Mouse (Mus musculus) limb, embryonic 14.5 days (tissue): Measurements from ENCODE around the gene Ssxb6. TPM values are rescaled to one million over a fixed set of nuclear protein-coding genes. Genes with fewer than 3 reads are reported as not detected.
"Not testable (repeated sequence)": the region's sequence is repeated elsewhere in the genome, so short reads cannot be mapped to it uniquely, and the experiment has no call there.

Experiments
- ATAC-seq: fragments of 200-750 bp; cut with Nextera tagmentation; 2 replicates; pipeline ENCODE4 v1.8.0; 2017; ENCODE audit warnings: low read depth, moderate number of reproducible peaks, moderate TSS enrichment; ENCODE audit not compliant: low FRiP score
- DNase-seq: peaks from one replicate; pipeline ENCODE4 v3.0.0-alpha.2; 2015; ENCODE audit warnings: low spot score
- H3K27ac ChIP-seq: fragments of 300-500 bp; sonication (generic); replicated peaks from 2 replicates; pipeline ENCODE4 v1.5.1; 2014; ENCODE audit warnings: low read depth, mild to moderate bottlenecking, low read length, moderate library complexity, mixed read lengths
- H3K27me3 ChIP-seq: fragments of 300-500 bp; sonication (generic); 2 replicates; pipeline ENCODE4 v1.6.1; 2014; ENCODE audit warnings: low read length, mixed read lengths; ENCODE audit not compliant: control insufficient read depth, insufficient read depth
- H3K36me3 ChIP-seq: fragments of 300-500 bp; sonication (generic); 2 replicates; pipeline ENCODE4 v1.6.1; 2014; ENCODE audit warnings: mild to moderate bottlenecking, low read length, moderate library complexity, mixed read lengths; ENCODE audit not compliant: control insufficient read depth, insufficient read depth
- H3K4me1 ChIP-seq: fragments of 300-500 bp; sonication (generic); 2 replicates; pipeline ENCODE4 v1.6.1; 2014; ENCODE audit warnings: antibody characterized with exemption, low read length, mixed read lengths; ENCODE audit not compliant: control insufficient read depth, insufficient read depth
- H3K4me2 ChIP-seq: fragments of 300-500 bp; sonication (generic); replicated peaks from 2 replicates; pipeline ENCODE4 v1.6.1; 2014; ENCODE audit warnings: low read depth, mild to moderate bottlenecking, low read length, moderate library complexity; ENCODE audit not compliant: severe bottlenecking
- H3K4me3 ChIP-seq: fragments of 300-500 bp; sonication (generic); replicated peaks from 2 replicates; pipeline ENCODE4 v1.5.1; 2014; ENCODE audit warnings: low read length
- H3K9ac ChIP-seq: fragments of 300-500 bp; sonication (generic); 2 replicates; pipeline ENCODE4 v1.6.1; 2014; ENCODE audit warnings: mild to moderate bottlenecking, low read depth, low read length, moderate library complexity; ENCODE audit not compliant: severe bottlenecking
- H3K9me3 ChIP-seq: fragments of 300-500 bp; sonication (generic); 2 replicates; pipeline ENCODE4 v1.6.1; 2016; ENCODE audit warnings: low read length; ENCODE audit not compliant: control insufficient read depth
- POLR2A ChIP-seq: fragments of 200-500 bp; IDR thresholded peaks from 2 replicates; pipeline ENCODE4 v1.8.0; 2012; ENCODE audit warnings: inconsistent platforms, mild to moderate bottlenecking, moderate library complexity, borderline replicate concordance; ENCODE audit not compliant: insufficient read depth, insufficient read length; ENCODE audit errors: extremely low read depth
- WGBS: fragments of 180-500 bp; shearing (Covaris S2); extraction: QIAGEN DNeasy Blood & Tissue Kit; methylation state at CpG from one replicate; pipeline ENCODE4 v1.1.7; 2014; 5-methylcytosine and 5-hydroxymethylcytosine counted together
- polyA plus RNA-seq, 2 experiments: library from polyadenylated mRNA; depleted of rRNA in 1 of 2; stranded (reverse) in 1 of 2; unstranded in 1 of 2; fragments of >200 nt; fragmentation: Nextera tagmentation in 1 of 2; extraction: Ambion mirVana in 1 of 2; gene quantifications; 2 replicates each; pipeline versions ENCODE4 v1.2.1 to v1.2.3; 2012 to 2014

Gene Ssxb6
- polyA plus RNA-seq (2012; rRNA removed) (not detected in 2 replicates), polyA plus RNA-seq (2014; fragmentation: Nextera tagmentation; extraction: Ambion mirVana) (not detected in 2 replicates)

GRCm38 (mm10) chrX:8548155-8548554 is at the start of gene Ssxb6:
TSS of gene Ssxb6 (minus strand) at chrX:8548255.
- not testable (repeated sequence) for ATAC-seq, H3K4me1 ChIP-seq, H3K27ac ChIP-seq, DNase-seq, H3K27me3 ChIP-seq, H3K36me3 ChIP-seq, H3K4me2 ChIP-seq, H3K9me3 ChIP-seq, H3K4me3 ChIP-seq, H3K9ac ChIP-seq
- WGBS = 79% methylated on average over 4 of the region's 4 CpGs

- H3K4me2 ChIP-seq, H3K4me3 ChIP-seq, H3K4me1 ChIP-seq, H3K27me3 ChIP-seq, H3K36me3 ChIP-seq, H3K27ac ChIP-seq, DNase-seq, ATAC-seq, H3K9me3 ChIP-seq, H3K9ac ChIP-seq: not testable (repeated sequence)
- 13% methylated on average over 1 of the region's 1 CpGs for WGBS
These were observed 43.7 kb upstream of the Ssxb6 start, which contains the start of gene Ssxb3 for GRCm38 (mm10) chrX:8591716-8592115. TSS of gene Ssxb3 (minus strand) at chrX:8591816.

- Histone ChIP-seq H3K9ac (no peak within 1 kb of the TSS), H3K27ac (no peak within 1 kb of the TSS), H3K36me3 (no peaks in the 10 kb centered on the region), H3K4me1 (no peaks in the 10 kb centered on the region), H3K27me3 (no peaks in the 10 kb centered on the region), H3K9me3 (no peaks in the 10 kb centered on the region), H3K4me3 (no peak within 1 kb of the TSS), H3K4me2 (no peak within 1 kb of the TSS)
- DNase-seq (no peak), ATAC-seq (no peak)
- 85% methylated on average over 2 of the region's 2 CpGs for WGBS
- TF ChIP-seq POLR2A = no peak
These were observed 23.2 kb downstream of the Ssxb6 start, which contains the start of gene Gm14459 for GRCm38 (mm10) chrX:8524854-8525253. TSS of gene Gm14459 (minus strand) at chrX:8524954.

Other genes with a start within 250 kb of the Ssxb6 start
- gene Ssxb10, start 220.8 kb downstream of the Ssxb6 start, polyA plus RNA-seq (2012; rRNA removed) = not detected in 2 replicates
- not detected in 2 replicates for gene Ssxb10, start 220.8 kb downstream of the Ssxb6 start, polyA plus RNA-seq (2014; fragmentation: Nextera tagmentation; extraction: Ambion mirVana)
- not detected in 2 replicates for gene Ssxb9, start 181.3 kb downstream of the Ssxb6 start, polyA plus RNA-seq (2012; rRNA removed)
- not detected in 2 replicates for gene Ssxb9, start 181.3 kb downstream of the Ssxb6 start, polyA plus RNA-seq (2014; fragmentation: Nextera tagmentation; extraction: Ambion mirVana)
- gene Ssxb1, start 134.9 kb downstream of the Ssxb6 start, polyA plus RNA-seq (2012; rRNA removed) = not detected in 2 replicates
- gene Ssxb1, start 134.9 kb downstream of the Ssxb6 start, polyA plus RNA-seq (2014; fragmentation: Nextera tagmentation; extraction: Ambion mirVana) = not detected in 2 replicates
- gene Ssxb2, start 86.5 kb downstream of the Ssxb6 start, polyA plus RNA-seq (2012; rRNA removed) = not detected in 2 replicates
- not detected in 2 replicates for gene Ssxb2, start 86.5 kb downstream of the Ssxb6 start, polyA plus RNA-seq (2014; fragmentation: Nextera tagmentation; extraction: Ambion mirVana)
- gene Gm14459, start 23.3 kb downstream of the Ssxb6 start, polyA plus RNA-seq (2012; rRNA removed) = not detected in 2 replicates
- gene Gm14459, start 23.3 kb downstream of the Ssxb6 start, polyA plus RNA-seq (2014; fragmentation: Nextera tagmentation; extraction: Ambion mirVana) = not detected in 2 replicates
- gene Ssxb3, start 43.6 kb upstream of the Ssxb6 start, polyA plus RNA-seq (2012; rRNA removed) = not detected in 2 replicates
- not detected in 2 replicates for gene Ssxb3, start 43.6 kb upstream of the Ssxb6 start, polyA plus RNA-seq (2014; fragmentation: Nextera tagmentation; extraction: Ambion mirVana)
- not detected in 2 replicates for gene Ssxb8, start 142.6 kb upstream of the Ssxb6 start, polyA plus RNA-seq (2012; rRNA removed)
- not detected in 2 replicates for gene Ssxb8, start 142.6 kb upstream of the Ssxb6 start, polyA plus RNA-seq (2014; fragmentation: Nextera tagmentation; extraction: Ambion mirVana)
- gene Ssx9, start 200.2 kb upstream of the Ssxb6 start, polyA plus RNA-seq (2012; rRNA removed) = not detected in 2 replicates
- gene Ssx9, start 200.2 kb upstream of the Ssxb6 start, polyA plus RNA-seq (2014; fragmentation: Nextera tagmentation; extraction: Ambion mirVana) = not detected in 2 replicates